Mouse (Mus musculus): ENCODE measurements around the gene Olfr615. TPM values are rescaled to one million over a fixed set of nuclear protein-coding genes. Genes with fewer than 3 reads are reported as not detected.
"Not testable (repeated sequence)": the region's sequence is repeated elsewhere in the genome, so short reads cannot be mapped to it uniquely, and the experiment has no call there.

The Olfr615 gene
- not detected for total RNA-seq (2018; cell fraction: chromatin; rRNA removed)
- total RNA-seq (2018; cell fraction: cytosol; rRNA removed) = not detected
- not detected for total RNA-seq (2018; cell fraction: nucleus; rRNA removed)
- not detected in 3 replicates for polyA plus RNA-seq (2018)

- no peaks in the 10 kb centered on the region for H3K79me2 ChIP-seq (ENCODE audit: inconsistent target)
- H3K27ac ChIP-seq = no peak within 1 kb of the TSS
- no peaks in the 10 kb centered on the region for H3K36me3 ChIP-seq (ENCODE audit: inconsistent target)
- no peak within 1 kb of the TSS for H3K4me3 ChIP-seq (ENCODE audit: inconsistent target)
- WGBS (ENCODE audit: missing documents) = no CpG with 5 or more reads among the region's 2 CpGs
These were observed at the start of gene Olfr615 for GRCm38 (mm10) chr7:103555779-103556178. Gene Olfr615 (plus strand): TSS chr7:103556079.

GRCm38 (mm10) chr7:103512022-103512421, 43.9 kb upstream of the Olfr615 start, which contains the start of gene Olfr610:
Gene Olfr610 (minus strand): TSS chr7:103512122.
- Histone ChIP-seq H3K79me2 (ENCODE audit: inconsistent target) (no peaks in the 10 kb centered on the region), H3K4me3 (ENCODE audit: inconsistent target) (no peak within 1 kb of the TSS), H3K36me3 (ENCODE audit: inconsistent target) (no peaks in the 10 kb centered on the region), H3K27ac (no peak within 1 kb of the TSS)
- WGBS (ENCODE audit: missing documents) = 85% methylated on average over 2 of the region's 2 CpGs

- not testable (repeated sequence) for H3K27ac ChIP-seq; H3K36me3 ChIP-seq (ENCODE audit: inconsistent target); H3K79me2 ChIP-seq (ENCODE audit: inconsistent target); H3K4me3 ChIP-seq (ENCODE audit: inconsistent target)
- 50% methylated on average over 1 of the region's 1 CpGs for WGBS (ENCODE audit: missing documents)
These were observed 35.1 kb upstream of the Olfr615 start, which contains the start of gene Olfr611 for GRCm38 (mm10) chr7:103520746-103521145. Gene Olfr611 (minus strand): TSS chr7:103520846.

DNA sequence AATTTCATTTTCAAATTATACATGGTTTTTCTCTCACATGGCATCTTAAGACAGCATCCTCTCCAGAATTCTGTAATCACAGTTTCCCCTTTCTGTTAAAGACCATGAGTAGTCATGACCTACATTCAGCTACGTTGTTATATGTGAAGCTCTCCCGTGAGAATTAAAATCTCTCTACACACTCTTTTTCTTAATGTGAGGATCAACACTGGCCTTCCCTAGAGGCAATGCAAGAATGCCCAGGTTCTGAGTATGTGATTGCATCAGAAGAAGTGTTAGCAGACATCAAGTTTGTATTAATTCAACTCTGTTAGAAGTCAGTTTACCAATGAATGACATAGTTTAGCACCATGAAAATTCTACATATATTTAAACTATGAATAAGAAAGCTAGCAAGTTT, 13.3 kb upstream of the Olfr615 start, which contains the start of gene Olfr612:
TSS of gene Olfr612 (minus strand) at position 101 of the 400 bp plus-strand sequence.
- H3K36me3 ChIP-seq (ENCODE audit: inconsistent target); H3K79me2 ChIP-seq (ENCODE audit: inconsistent target); H3K4me3 ChIP-seq (ENCODE audit: inconsistent target); H3K27ac ChIP-seq: not testable (repeated sequence)
- WGBS (ENCODE audit: missing documents) = 100% methylated on average over 2 of the region's 2 CpGs

GRCm38 (mm10) chr7:103547774-103548173, 8.1 kb upstream of the Olfr615 start, which contains the start of gene Olfr613:
Gene Olfr613 (plus strand): TSS chr7:103548074.
- H3K36me3 ChIP-seq (ENCODE audit: inconsistent target) = no peaks in the 10 kb centered on the region
- no peak within 1 kb of the TSS for H3K4me3 ChIP-seq (ENCODE audit: inconsistent target)
- no peak within 1 kb of the TSS for H3K27ac ChIP-seq
- 65% methylated on average over 2 of the region's 2 CpGs for WGBS (ENCODE audit: missing documents)
- no peaks in the 10 kb centered on the region for H3K79me2 ChIP-seq (ENCODE audit: inconsistent target)

DNA sequence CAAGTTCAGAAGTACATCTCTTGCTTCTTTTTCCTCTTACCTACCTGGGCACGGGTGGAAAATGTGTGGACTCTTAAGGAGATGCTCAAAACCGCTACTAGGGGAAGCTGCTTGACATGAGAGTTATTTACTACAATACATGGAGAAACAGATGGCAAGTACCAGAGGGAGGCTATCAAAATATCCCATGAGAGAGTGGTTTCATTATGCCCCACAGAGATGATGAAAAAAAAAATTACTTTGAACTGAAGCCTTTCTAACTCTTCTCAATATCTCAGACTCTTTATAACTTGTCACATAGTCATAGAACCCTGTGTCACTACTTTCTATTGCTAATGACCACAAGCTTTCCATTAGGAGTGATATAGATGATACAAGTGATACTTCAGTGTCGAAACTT, 13.2 kb downstream of the Olfr615 start, which contains the start of gene Olfr616:
TSS of gene Olfr616 (minus strand) at position 101 of the 400 bp plus-strand sequence.
- no peaks in the 10 kb centered on the region for H3K79me2 ChIP-seq (ENCODE audit: inconsistent target)
- no peak within 1 kb of the TSS for H3K4me3 ChIP-seq (ENCODE audit: inconsistent target)
- WGBS (ENCODE audit: missing documents) = 74% methylated on average over 3 of the region's 3 CpGs
- no peaks in the 10 kb centered on the region for H3K36me3 ChIP-seq (ENCODE audit: inconsistent target)
- H3K27ac ChIP-seq = no peak within 1 kb of the TSS

DNA sequence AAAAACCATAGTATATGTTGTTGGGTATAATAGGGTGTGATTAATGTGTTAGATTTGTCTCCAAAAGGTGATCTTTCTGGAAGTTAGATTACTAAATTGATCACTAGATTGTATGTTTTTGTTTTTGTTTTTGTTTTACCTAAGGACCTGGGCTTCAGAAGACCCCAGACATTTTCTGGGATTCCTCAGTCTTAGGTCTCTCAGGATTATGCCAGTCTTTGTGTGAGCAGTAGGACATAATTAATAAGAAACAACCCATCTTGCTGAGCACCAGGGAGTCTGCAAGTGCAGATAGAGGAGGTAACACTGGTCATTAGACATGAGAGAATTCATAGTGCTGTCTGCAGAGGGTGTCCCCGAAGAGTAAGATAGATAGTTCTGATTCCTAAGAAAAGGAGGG, 16.9 kb downstream of the Olfr615 start, which contains the start of gene Olfr617:
TSS of gene Olfr617 (plus strand) at position 301 of the 400 bp plus-strand sequence.
- H3K4me3 ChIP-seq (ENCODE audit: inconsistent target) = no peak within 1 kb of the TSS
- no peaks in the 10 kb centered on the region for H3K79me2 ChIP-seq (ENCODE audit: inconsistent target)
- 92% methylated on average over 1 of the region's 1 CpGs for WGBS (ENCODE audit: missing documents)
- H3K27ac ChIP-seq = no peak within 1 kb of the TSS
- no peaks in the 10 kb centered on the region for H3K36me3 ChIP-seq (ENCODE audit: inconsistent target)

DNA sequence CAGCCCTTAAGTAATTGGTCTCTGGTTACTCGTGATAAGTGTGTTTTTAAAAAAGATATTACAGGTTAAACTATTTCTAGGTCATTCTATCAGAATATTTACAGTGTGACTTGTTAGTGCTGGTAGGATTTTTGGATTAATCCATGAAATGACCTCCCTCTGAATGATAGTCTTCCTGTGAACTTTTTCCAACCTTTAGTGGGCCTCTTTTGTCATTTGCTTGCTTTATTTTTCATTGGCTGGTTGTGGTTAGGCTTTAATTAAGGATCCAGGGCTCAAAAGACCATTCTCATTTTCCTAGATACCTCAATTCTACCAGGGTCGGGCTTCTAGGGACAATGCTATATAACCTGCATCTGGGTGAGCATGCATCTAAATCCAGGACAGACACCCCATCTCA, 33.9 kb downstream of the Olfr615 start, which contains the start of gene Olfr618:
TSS of gene Olfr618 (plus strand) at position 301 of the 400 bp plus-strand sequence.
- WGBS (ENCODE audit: missing documents) = 57% methylated on average over 2 of the region's 2 CpGs
- H3K4me3 ChIP-seq (ENCODE audit: inconsistent target) = no peak within 1 kb of the TSS
- no peaks in the 10 kb centered on the region for H3K79me2 ChIP-seq (ENCODE audit: inconsistent target)
- H3K27ac ChIP-seq = no peak within 1 kb of the TSS
- H3K36me3 ChIP-seq (ENCODE audit: inconsistent target) = no peaks in the 10 kb centered on the region

GRCm38 (mm10) chr7:103600275-103600674, 44.4 kb downstream of the Olfr615 start, which contains the start of gene Olfr619:
Gene Olfr619 (plus strand): TSS chr7:103600575.
- no peak within 1 kb of the TSS for H3K27ac ChIP-seq
- no peaks in the 10 kb centered on the region for H3K79me2 ChIP-seq (ENCODE audit: inconsistent target)
- no peak within 1 kb of the TSS for H3K4me3 ChIP-seq (ENCODE audit: inconsistent target)
- no peaks in the 10 kb centered on the region for H3K36me3 ChIP-seq (ENCODE audit: inconsistent target)

GRCm38 (mm10) chr7:103607425-103607824, 51.5 kb downstream of the Olfr615 start:
- WGBS (ENCODE audit: missing documents) = 69% methylated on average over 2 of the region's 2 CpGs

DNA sequence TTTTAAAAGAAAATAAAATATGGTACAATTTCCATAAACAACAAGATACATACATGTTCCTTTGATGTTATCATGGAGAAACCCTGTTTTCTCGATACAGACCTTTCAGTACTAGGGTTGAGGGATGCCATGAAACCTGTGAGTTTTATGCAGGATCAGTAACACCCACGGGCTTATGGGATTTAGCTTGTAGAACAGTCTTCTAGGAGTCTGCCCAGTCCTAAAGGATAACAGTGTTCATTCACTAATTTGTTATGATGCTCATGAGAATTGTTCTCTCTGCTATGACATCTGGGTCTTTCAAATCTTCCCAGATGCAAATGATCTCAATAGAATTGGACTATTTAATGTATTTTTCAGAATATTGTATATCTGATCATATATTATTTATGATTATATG, 56.6 kb downstream of the Olfr615 start, which contains the start of gene Olfr620:
TSS of gene Olfr620 (minus strand) at position 101 of the 400 bp plus-strand sequence.
- no peaks in the 10 kb centered on the region for H3K36me3 ChIP-seq (ENCODE audit: inconsistent target)
- no peak within 1 kb of the TSS for H3K4me3 ChIP-seq (ENCODE audit: inconsistent target)
- no peaks in the 10 kb centered on the region for H3K79me2 ChIP-seq (ENCODE audit: inconsistent target)
- no peak within 1 kb of the TSS for H3K27ac ChIP-seq
- WGBS (ENCODE audit: missing documents) = 80% methylated on average over 2 of the region's 2 CpGs

More at GRCm38 (mm10) chr7:103607425-103607824, 51.5 kb downstream of the Olfr615 start:
- Histone ChIP-seq H3K36me3 (ENCODE audit: inconsistent target) (no peaks in the 10 kb centered on the region), H3K27ac (no peak overlapping the region), H3K4me3 (ENCODE audit: inconsistent target) (no peak overlapping the region), H3K79me2 (ENCODE audit: inconsistent target) (no peaks in the 10 kb centered on the region)

Other genes starting within 250 kb of the Olfr615 start
- not detected in 3 replicates for gene Olfr597, start 239.8 kb upstream of the Olfr615 start, polyA plus RNA-seq (2018)
- not detected in 3 replicates for gene Olfr598, start 232.5 kb upstream of the Olfr615 start, polyA plus RNA-seq (2018)
- not detected in 3 replicates for gene Olfr599, start 220.2 kb upstream of the Olfr615 start, polyA plus RNA-seq (2018)
- gene Olfr600, start 206.4 kb upstream of the Olfr615 start, polyA plus RNA-seq (2018) = not detected in 3 replicates
- gene Olfr601, start 193.4 kb upstream of the Olfr615 start, polyA plus RNA-seq (2018) = not detected in 3 replicates
- not detected in 3 replicates for gene Olfr603, start 169.9 kb upstream of the Olfr615 start, polyA plus RNA-seq (2018)
- not detected in 3 replicates for gene Usp17lc, start 141.0 kb upstream of the Olfr615 start, polyA plus RNA-seq (2018)
- not detected in 3 replicates for gene Olfr605, start 110.6 kb upstream of the Olfr615 start, polyA plus RNA-seq (2018)
- not detected in 3 replicates for gene Olfr606, start 107.0 kb upstream of the Olfr615 start, polyA plus RNA-seq (2018)
- not detected in 3 replicates for gene Olfr607, start 91.9 kb upstream of the Olfr615 start, polyA plus RNA-seq (2018)
- not detected in 3 replicates for gene Olfr608, start 86.2 kb upstream of the Olfr615 start, polyA plus RNA-seq (2018)
- not detected in 3 replicates for gene Olfr609, start 58.0 kb upstream of the Olfr615 start, polyA plus RNA-seq (2018)
- not detected in 3 replicates for gene Olfr610, start 44.0 kb upstream of the Olfr615 start, polyA plus RNA-seq (2018)
- gene Olfr611, start 35.2 kb upstream of the Olfr615 start, polyA plus RNA-seq (2018) = not detected in 3 replicates
- gene Olfr612, start 13.4 kb upstream of the Olfr615 start, polyA plus RNA-seq (2018) = not detected in 3 replicates
- not detected in 3 replicates for gene Olfr613, start 8.0 kb upstream of the Olfr615 start, polyA plus RNA-seq (2018)
- not detected in 3 replicates for gene Olfr616, start 13.1 kb downstream of the Olfr615 start, polyA plus RNA-seq (2018)
- not detected in 3 replicates for gene Olfr617, start 17.0 kb downstream of the Olfr615 start, polyA plus RNA-seq (2018)
- not detected in 3 replicates for gene Olfr618, start 34.0 kb downstream of the Olfr615 start, polyA plus RNA-seq (2018)
- gene Olfr619, start 44.5 kb downstream of the Olfr615 start, polyA plus RNA-seq (2018) = not detected in 3 replicates
- not detected in 3 replicates for gene Olfr620, start 56.5 kb downstream of the Olfr615 start, polyA plus RNA-seq (2018)
- gene Olfr622, start 86.6 kb downstream of the Olfr615 start, polyA plus RNA-seq (2018) = not detected in 3 replicates
- not detected in 3 replicates for gene Olfr623, start 107.6 kb downstream of the Olfr615 start, polyA plus RNA-seq (2018)
- 0.09 to 0.15 TPM (median 0.09 TPM) in 3 replicates for gene Olfr624, start 115.1 kb downstream of the Olfr615 start, polyA plus RNA-seq (2018)
- gene Olfr625-ps1, start 126.6 kb downstream of the Olfr615 start, polyA plus RNA-seq (2018) = not detected in 3 replicates
- gene Olfr243, start 158.6 kb downstream of the Olfr615 start, polyA plus RNA-seq (2018) = not detected in 3 replicates
- not detected in 3 replicates for gene Olfr628, start 174.3 kb downstream of the Olfr615 start, polyA plus RNA-seq (2018)
- not detected in 3 replicates for gene Olfr629, start 188.9 kb downstream of the Olfr615 start, polyA plus RNA-seq (2018)
- gene Olfr630, start 201.3 kb downstream of the Olfr615 start, polyA plus RNA-seq (2018) = not detected in 3 replicates
- not detected in 3 replicates for gene Olfr69, start 215.5 kb downstream of the Olfr615 start, polyA plus RNA-seq (2018)
- not detected in 3 replicates for gene Olfr68, start 223.6 kb downstream of the Olfr615 start, polyA plus RNA-seq (2018)
- not detected in 3 replicates for gene Olfr67, start 235.7 kb downstream of the Olfr615 start, polyA plus RNA-seq (2018)